Mouse (Mus musculus) G1E (cell line): ENCODE measurements around the gene Dohh. TPM values are rescaled to one million over a fixed set of nuclear protein-coding genes. Genes with fewer than 3 reads are reported as not detected.

Experiments used
- ATAC-seq: 2 replicates; pipeline ENCODE4 v1.8.0; 2016; ENCODE audit warnings: mild to moderate bottlenecking; ENCODE audit not compliant: insufficient number of reproducible peaks, poor library complexity, low FRiP score, severe bottlenecking; ENCODE audit errors: extremely low read depth
- DNase-seq: peaks from one replicate; pipeline ENCODE4 v3.0.0; 2012; ENCODE audit warnings: low spot score
- H3K27me3 ChIP-seq: 2 replicates; pipeline ENCODE4 v1.6.1; 2012; ENCODE audit warnings: mild to moderate bottlenecking, low read length, inconsistent platforms; ENCODE audit not compliant: insufficient read depth
- H3K36me3 ChIP-seq: replicated peaks from 2 replicates; pipeline ENCODE3; 2012; ENCODE audit warnings: mild to moderate bottlenecking, inconsistent platforms
- H3K4me1 ChIP-seq: 2 replicates; pipeline ENCODE4 v1.6.1; 2012; ENCODE audit warnings: low read depth, low read length, inconsistent platforms, mixed read lengths; ENCODE audit not compliant: insufficient read depth
- H3K4me3 ChIP-seq: 2 replicates; pipeline ENCODE4 v1.5.1; 2012; ENCODE audit warnings: low read depth, mild to moderate bottlenecking, inconsistent platforms, low read length, moderate library complexity, mixed read lengths
- H3K9me3 ChIP-seq: replicated peaks from 2 replicates; pipeline ENCODE4 v1.6.1; 2012; ENCODE audit warnings: inconsistent platforms
- CTCF ChIP-seq: IDR thresholded peaks from 2 replicates; pipeline ENCODE4 v1.5.1; 2012; ENCODE audit warnings: low read depth, low read length, inconsistent platforms, mixed read lengths
- GATA1 ChIP-seq: IDR thresholded peaks from 2 replicates; pipeline ENCODE4 v1.6.1; 2012; ENCODE audit warnings: borderline replicate concordance, low read length, inconsistent platforms, mixed read lengths
- GATA2 ChIP-seq: IDR thresholded peaks from 2 replicates; pipeline ENCODE4 v1.6.1; 2012; ENCODE audit warnings: low read depth, low read length, inconsistent platforms, borderline replicate concordance
- POLR2AphosphoS5 ChIP-seq: IDR thresholded peaks from 2 replicates; pipeline ENCODE4 v1.6.1; 2012; ENCODE audit warnings: low read depth, low read length, inconsistent platforms; ENCODE audit not compliant: insufficient replicate concordance
- TAL1 ChIP-seq: conservative IDR thresholded peaks from 2 replicates; pipeline ENCODE4 v1.6.1; 2012; ENCODE audit warnings: low read depth, low read length, inconsistent platforms, mixed read lengths
- polyA plus RNA-seq: library from polyadenylated mRNA; stranded (reverse); fragments of >175 nt; gene quantifications from 2 replicates; pipeline ENCODE4 v1.2.3, GENCODE M21; 2012
- total RNA-seq, 2 experiments: library from RNA; stranded (forward) in 1 of 2; stranded (reverse) in 1 of 2; fragments of 200-1000 nt in 1 of 2; fragments of >200 nt in 1 of 2; fragmentation: Nextera tagmentation in 1 of 2; gene quantifications; 2 replicates each; pipeline ENCODE4 v1.2.3; 2014 to 2017

Gene Dohh
- total and polyA plus RNA-seq, 3 experiments: 11.9 to 186 (median 60.4) TPM

DNA sequence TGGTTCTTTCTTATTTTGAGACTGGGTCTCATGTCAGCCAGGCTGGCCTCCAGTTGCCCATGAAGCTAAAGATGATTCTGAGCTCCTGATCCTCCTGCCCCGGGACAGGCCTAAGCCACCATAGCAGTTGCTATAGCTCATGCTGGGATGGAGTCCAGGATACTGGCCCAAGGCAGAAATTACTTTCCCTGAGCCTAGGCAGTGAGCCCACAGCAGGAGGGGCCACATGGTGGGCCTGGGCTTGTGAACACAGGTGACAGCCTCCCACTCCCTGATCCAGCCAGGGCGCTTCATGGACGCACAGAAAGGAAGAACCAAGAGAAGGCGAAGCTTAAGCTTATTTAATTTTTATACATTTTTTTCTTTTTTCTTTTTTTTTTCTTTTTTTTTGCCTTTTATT lies 11.6 kb downstream of the Dohh start:
- Histone ChIP-seq H3K9me3 (no peaks in the 10 kb centered on the region), H3K4me1 (peaks cover 24% of the 10 kb centered on the region), H3K27me3 (peaks cover 24% of the 10 kb centered on the region; the same call in 1 of the 2 replicates), H3K4me3 (no peak overlapping the region), H3K36me3 (peaks cover 35% of the 10 kb centered on the region)
- TF ChIP-seq TAL1: no peak
- TF ChIP-seq CTCF: no peak
- no peak for TF ChIP-seq GATA1
- no peak for TF ChIP-seq POLR2AphosphoS5
- TF ChIP-seq GATA2: no peak
- DNase-seq: no peak
- ATAC-seq: no peak

DNA sequence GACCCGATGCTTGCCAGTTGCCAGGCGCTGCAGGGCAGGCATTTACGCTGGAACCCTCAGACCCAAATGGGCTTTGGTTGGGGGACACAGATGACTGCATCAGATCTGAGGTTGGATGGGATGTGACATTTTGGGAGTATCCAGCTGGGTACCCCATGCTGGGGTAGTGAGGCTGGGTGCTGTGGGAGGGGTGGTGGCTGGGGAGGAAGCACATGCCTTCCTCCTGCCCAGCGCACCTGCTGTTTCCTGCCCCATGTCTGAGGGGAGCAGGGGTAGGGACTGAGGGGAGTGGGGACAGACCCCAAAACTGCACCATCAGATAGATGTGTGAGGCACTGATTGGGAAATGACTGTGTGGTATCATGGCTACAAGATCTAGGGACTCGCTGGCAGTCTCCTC lies 12.5 kb downstream of the Dohh start:
- TF ChIP-seq GATA1: no peak
- no peak for TF ChIP-seq TAL1
- TF ChIP-seq CTCF: no peak
- no peak for TF ChIP-seq POLR2AphosphoS5
- Histone ChIP-seq H3K9me3 (no peaks in the 10 kb centered on the region), H3K4me1 (peaks cover 33% of the 10 kb centered on the region), H3K4me3 (no peak overlapping the region), H3K27me3 (peaks cover 24% of the 10 kb centered on the region; the same call in 1 of the 2 replicates), H3K36me3 (peaks cover 30% of the 10 kb centered on the region)
- DNase-seq: no peak
- no peak for ATAC-seq

DNA sequence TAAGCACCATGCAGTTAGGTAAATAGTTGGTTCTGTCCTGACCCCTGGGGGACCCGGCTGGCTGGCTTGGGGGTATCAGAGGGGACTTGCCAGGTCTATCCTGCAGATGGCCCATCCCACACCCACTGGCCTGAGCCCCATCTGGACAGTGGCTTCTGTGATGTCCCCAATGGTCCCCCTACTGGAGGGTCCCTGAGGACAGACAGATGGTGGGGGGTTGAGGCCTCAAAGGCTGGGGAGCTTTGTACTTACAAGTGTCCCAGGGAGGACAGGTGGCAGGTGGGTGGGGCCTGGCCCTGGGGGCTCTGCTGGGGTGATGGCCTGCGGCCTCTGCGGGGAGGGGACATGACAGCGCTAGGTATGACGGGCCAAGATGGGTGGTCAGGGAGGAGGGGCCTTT lies 15.1 kb downstream of the Dohh start:
- no peak for ATAC-seq
- H3K36me3 ChIP-seq: peaks cover 27% of the 10 kb centered on the region

DNA sequence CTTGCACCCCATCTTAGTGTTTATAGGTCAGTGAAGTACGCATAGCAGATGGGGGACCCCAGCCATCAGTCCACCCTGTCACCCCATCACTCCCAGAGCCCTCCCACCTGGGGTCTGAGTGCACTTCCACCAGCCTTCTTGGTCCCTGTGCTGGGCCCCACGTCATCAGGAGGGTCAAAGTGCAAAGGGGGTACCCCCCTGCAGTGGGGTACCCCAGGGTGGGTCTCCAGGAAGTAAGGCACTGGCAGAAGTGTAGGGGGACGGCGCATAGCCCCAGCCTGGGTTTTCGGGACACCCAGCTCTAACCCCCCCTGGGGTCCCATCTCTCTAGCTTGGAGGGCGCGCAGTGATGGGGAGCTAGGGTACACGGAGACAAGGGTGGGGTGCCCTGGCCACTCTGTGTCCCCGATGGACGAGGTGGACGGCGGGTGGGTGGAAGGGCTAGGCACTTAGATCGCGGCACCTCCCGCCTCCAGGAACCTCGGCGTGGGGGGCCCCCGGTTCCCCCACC lies 15.6 kb downstream of the Dohh start:
- no peak for TF ChIP-seq POLR2AphosphoS5
- no peak for TF ChIP-seq CTCF
- no peak for TF ChIP-seq GATA1
- TF ChIP-seq TAL1: no peak
- no peak for TF ChIP-seq GATA2
- ATAC-seq (no peak), DNase-seq (no peak)
- Histone ChIP-seq H3K4me3 (no peak overlapping the region), H3K4me1 (peaks cover 34% of the 10 kb centered on the region), H3K27me3 (peaks cover 35% of the 10 kb centered on the region; the same call in 1 of the 2 replicates), H3K9me3 (no peaks in the 10 kb centered on the region), H3K36me3 (peaks cover 32% of the 10 kb centered on the region)

More for the DNA sequence above, 15.1 kb downstream of the Dohh start:
- H3K27me3 ChIP-seq: peaks cover 35% of the 10 kb centered on the region; the same call in 1 of the 2 replicates
- no peak for TF ChIP-seq CTCF
- TF ChIP-seq POLR2AphosphoS5: no peak
- TF ChIP-seq GATA2: no peak
- no peak for TF ChIP-seq TAL1
- no peak for TF ChIP-seq GATA1
- peaks cover 28% of the 10 kb centered on the region for H3K4me1 ChIP-seq
- no peaks in the 10 kb centered on the region for H3K9me3 ChIP-seq
- H3K4me3 ChIP-seq: no peak overlapping the region
- no peak for DNase-seq

DNA sequence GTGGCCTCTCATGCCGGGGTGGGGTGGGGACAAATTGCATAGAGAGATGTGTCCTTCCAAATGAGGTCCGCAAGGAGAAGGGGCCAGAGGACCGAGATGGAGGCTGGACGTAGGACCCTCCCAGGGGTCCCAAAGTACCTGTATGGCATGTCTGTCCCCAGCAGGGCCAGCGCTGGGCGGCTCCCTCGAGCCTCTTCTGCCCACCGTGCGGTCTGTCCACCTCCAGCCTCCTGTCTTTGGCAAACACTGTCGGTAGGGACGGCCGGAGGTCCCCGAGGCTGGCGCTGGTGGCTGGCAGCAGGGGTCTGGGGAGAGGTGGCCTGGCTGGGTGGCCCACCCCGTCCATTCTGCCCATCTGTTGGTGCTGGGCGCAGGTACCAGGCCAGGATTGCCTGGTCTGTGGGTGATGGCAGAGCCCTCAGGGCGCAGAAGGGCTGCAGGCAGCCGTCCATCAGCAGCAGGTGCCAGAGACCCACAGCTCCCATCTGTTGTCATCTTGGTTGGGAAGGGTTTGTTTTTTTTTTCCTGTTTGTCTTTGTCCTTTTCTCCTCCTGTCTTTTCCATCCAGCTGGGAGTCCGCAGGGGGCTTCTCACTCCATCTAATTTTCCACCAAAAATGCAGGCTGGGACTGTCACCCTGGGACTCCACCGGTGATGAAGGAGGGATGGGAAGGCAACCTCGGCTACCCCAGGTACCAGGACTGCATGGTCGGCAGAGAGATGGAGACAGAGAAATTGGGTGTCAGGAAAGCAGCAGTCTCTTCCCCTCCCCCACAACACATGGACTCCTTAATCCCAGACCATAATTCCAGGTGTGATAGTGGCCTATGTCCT lies 16.4 kb downstream of the Dohh start:
- ATAC-seq (no peak), DNase-seq (no peak)
- Histone ChIP-seq H3K4me3 (no peak overlapping the region), H3K27me3 (peaks cover 35% of the 10 kb centered on the region; the same call in 1 of the 2 replicates), H3K9me3 (no peaks in the 10 kb centered on the region), H3K36me3 (peaks cover 35% of the 10 kb centered on the region), H3K4me1 (peaks cover 40% of the 10 kb centered on the region)
- no peak for TF ChIP-seq GATA2
- TF ChIP-seq POLR2AphosphoS5: no peak
- TF ChIP-seq TAL1: no peak
- no peak for TF ChIP-seq CTCF
- TF ChIP-seq GATA1: no peak

DNA sequence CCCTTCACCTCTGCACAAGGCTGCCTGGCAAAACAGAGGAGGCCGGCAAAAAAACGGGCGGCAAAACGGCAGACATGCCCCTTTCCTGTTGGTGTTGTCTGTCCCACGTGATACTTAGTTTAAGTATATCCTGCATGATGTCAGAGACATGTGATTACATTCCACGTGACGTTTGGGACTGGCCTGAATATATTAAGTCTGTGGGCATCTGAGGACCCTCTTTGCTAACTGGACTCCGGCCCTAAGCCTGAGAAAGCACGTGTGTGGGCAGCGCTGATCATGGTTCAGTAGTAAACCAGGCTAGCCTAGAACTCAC lies 16.9 kb downstream of the Dohh start:
- H3K27me3 ChIP-seq: peaks cover 37% of the 10 kb centered on the region; the same call in 1 of the 2 replicates
- peaks cover 40% of the 10 kb centered on the region for H3K36me3 ChIP-seq
- DNase-seq (no peak), ATAC-seq (no peak)
- no peaks in the 10 kb centered on the region for H3K9me3 ChIP-seq
- H3K4me1 ChIP-seq: peaks cover 45% of the 10 kb centered on the region
- H3K4me3 ChIP-seq: no peak overlapping the region
- TF ChIP-seq GATA2: no peak
- no peak for TF ChIP-seq CTCF
- no peak for TF ChIP-seq TAL1
- no peak for TF ChIP-seq GATA1
- TF ChIP-seq POLR2AphosphoS5: no peak
